Mouse (Mus musculus) kidney, embryonic 16.5 days (tissue): Measurements from ENCODE around the gene Cflar. TPM values are rescaled to one million over a fixed set of nuclear protein-coding genes. Genes with fewer than 3 reads are reported as not detected.

Experiments used
- ATAC-seq: fragments of 200-750 bp; cut with Nextera tagmentation; 2 replicates; pipeline ENCODE4 v1.8.0; 2017; ENCODE audit warnings: moderate TSS enrichment; ENCODE audit not compliant: low FRiP score, low TSS enrichment
- H3K27ac ChIP-seq: fragments of 300-500 bp; sonication (generic); 2 replicates; pipeline ENCODE4 v1.5.1; 2014; ENCODE audit warnings: low read length
- H3K27me3 ChIP-seq: fragments of 300-500 bp; sonication (generic); 2 replicates; pipeline ENCODE4 v1.6.1; 2014; ENCODE audit warnings: low read length, control low read depth, mixed read lengths; ENCODE audit not compliant: insufficient read depth
- H3K36me3 ChIP-seq: fragments of 300-500 bp; sonication (generic); 2 replicates; pipeline ENCODE4 v1.6.1; 2014; ENCODE audit warnings: low read length, control low read depth, mixed read lengths; ENCODE audit not compliant: insufficient read depth
- H3K4me1 ChIP-seq: fragments of 300-500 bp; sonication (generic); 2 replicates; pipeline ENCODE4 v1.6.1; 2014; ENCODE audit warnings: low read length, control low read depth, mixed read lengths; ENCODE audit not compliant: insufficient read depth
- H3K4me2 ChIP-seq: fragments of 300-500 bp; sonication (generic); replicated peaks from 2 replicates; pipeline ENCODE4 v1.6.1; 2014; ENCODE audit warnings: low read depth, low read length
- H3K4me3 ChIP-seq: fragments of 300-500 bp; sonication (generic); 2 replicates; pipeline ENCODE4 v1.5.1; 2014; ENCODE audit warnings: mild to moderate bottlenecking, low read length
- H3K9ac ChIP-seq: fragments of 300-500 bp; sonication (generic); replicated peaks from 2 replicates; pipeline ENCODE4 v1.6.1; 2014; ENCODE audit warnings: low read length
- H3K9me3 ChIP-seq: fragments of 300-500 bp; sonication (generic); 2 replicates; pipeline ENCODE4 v1.6.1; 2016; ENCODE audit warnings: low read length, control low read depth
- WGBS: fragments of 180-500 bp; shearing (Covaris S2); extraction: QIAGEN DNeasy Blood & Tissue Kit; methylation state at CpG from one replicate; pipeline ENCODE4 v1.1.7; 2014; 5-methylcytosine and 5-hydroxymethylcytosine counted together
- polyA plus RNA-seq: library from polyadenylated mRNA; unstranded; fragments of >200 nt; fragmentation: Nextera tagmentation; extraction: Ambion mirVana; gene quantifications from 2 replicates; pipeline ENCODE4 v1.2.1, GENCODE M21; 2015

Cflar gene
- polyA plus RNA-seq, 1 experiment from 2014 or later: 41.3 TPM

- 58% methylated on average over 9 of the region's 9 CpGs for WGBS
- H3K4me1 ChIP-seq: no peaks in the 10 kb centered on the region
- no peaks in the 10 kb centered on the region for H3K27me3 ChIP-seq
- no peak for ATAC-seq
- no peak overlapping the region for H3K27ac ChIP-seq
- H3K9ac ChIP-seq: no peak overlapping the region
- H3K9me3 ChIP-seq: no peaks in the 10 kb centered on the region
- no peak overlapping the region for H3K4me2 ChIP-seq
- H3K4me3 ChIP-seq: no peak overlapping the region
- no peaks in the 10 kb centered on the region for H3K36me3 ChIP-seq
Measured at GRCm38 (mm10) chr1:58769701-58770100, 58.4 kb downstream of the Cflar start.

DNA sequence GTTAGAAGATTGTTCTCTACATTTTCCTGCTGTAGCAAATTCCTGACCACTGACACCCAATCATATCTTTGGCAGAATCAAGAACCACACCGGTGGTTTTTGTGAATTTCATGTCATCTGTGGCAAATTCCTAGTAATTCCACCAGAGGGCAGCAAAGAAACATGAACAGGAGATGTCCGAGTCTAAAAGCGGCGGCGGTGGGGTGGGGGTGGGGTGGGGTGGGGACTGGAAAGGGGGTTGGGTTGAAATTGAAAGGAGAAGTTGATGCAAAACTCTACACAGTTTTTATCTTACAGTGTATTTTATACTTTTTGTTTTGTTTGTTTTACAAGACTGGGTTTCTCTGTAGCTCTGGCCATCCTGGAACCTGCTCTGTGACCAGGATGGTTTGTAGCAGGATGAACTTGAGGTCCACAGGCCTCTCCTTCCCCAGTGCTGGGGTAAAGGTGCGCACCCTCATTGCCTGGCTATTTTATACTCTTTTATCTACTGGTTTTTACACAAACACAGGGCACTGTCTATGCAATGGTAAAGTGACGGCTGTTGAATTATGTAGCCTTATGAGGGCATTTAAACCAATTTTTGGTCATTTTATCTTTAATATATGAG, 58.9 kb downstream of the Cflar start:
- H3K9ac ChIP-seq: no peak overlapping the region
- ATAC-seq: no peak
- no peaks in the 10 kb centered on the region for H3K36me3 ChIP-seq
- H3K4me2 ChIP-seq: no peak overlapping the region
- no peaks in the 10 kb centered on the region for H3K9me3 ChIP-seq
- H3K4me3 ChIP-seq: no peak overlapping the region
- H3K4me1 ChIP-seq: no peaks in the 10 kb centered on the region
- no peak overlapping the region for H3K27ac ChIP-seq
- no peaks in the 10 kb centered on the region for H3K27me3 ChIP-seq
- WGBS: 27% methylated on average over 7 of the region's 7 CpGs

DNA sequence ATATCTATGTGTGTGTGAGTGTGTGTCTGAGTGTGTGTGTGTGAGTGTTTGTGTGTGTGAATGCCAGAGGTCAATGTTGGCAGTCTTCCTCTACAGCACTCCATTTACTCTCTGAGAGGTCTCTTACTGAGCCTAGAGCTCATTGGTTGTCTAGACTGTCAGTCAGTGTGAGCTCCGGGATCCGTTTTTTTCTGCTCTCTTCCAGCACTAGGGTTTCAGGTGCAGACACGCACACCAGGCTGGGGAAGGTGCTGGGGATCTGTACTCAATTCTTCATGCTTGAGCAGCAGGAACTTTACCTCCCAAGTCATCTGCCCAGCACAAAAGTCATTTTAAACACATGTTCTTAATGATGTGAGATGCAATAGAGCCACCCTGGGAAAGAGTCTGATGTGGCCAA, 60.8 kb downstream of the Cflar start:
- Histone ChIP-seq H3K9ac (no peak overlapping the region), H3K36me3 (no peaks in the 10 kb centered on the region), H3K4me3 (no peak overlapping the region), H3K27ac (no peak overlapping the region), H3K27me3 (no peaks in the 10 kb centered on the region), H3K4me2 (no peak overlapping the region), H3K9me3 (no peaks in the 10 kb centered on the region; the same call in 1 of the 2 replicates), H3K4me1 (no peaks in the 10 kb centered on the region)
- no peak for ATAC-seq
- WGBS: 65% methylated on average over 3 of the region's 3 CpGs

DNA sequence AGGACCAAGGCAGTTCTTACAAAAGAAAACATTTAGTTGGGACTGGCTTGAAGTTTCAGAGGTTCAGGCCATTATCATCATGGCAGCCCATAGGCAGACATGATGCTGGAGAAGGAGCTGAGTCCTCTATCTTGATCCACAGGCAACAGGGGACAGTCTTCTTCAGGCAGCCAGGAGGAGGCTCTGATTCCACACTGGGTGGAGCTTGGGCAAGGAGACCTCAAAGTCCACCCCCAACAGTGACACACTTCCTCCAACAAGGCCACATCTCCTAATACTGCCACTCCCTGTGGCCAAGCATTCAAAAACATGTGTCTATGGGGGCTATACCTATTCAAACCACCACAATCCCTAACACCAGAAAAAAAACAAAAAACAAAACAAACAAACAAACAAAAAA, 62.0 kb downstream of the Cflar start:
- no peak for ATAC-seq
- Histone ChIP-seq H3K9me3 (no peaks in the 10 kb centered on the region; the same call in 1 of the 2 replicates), H3K4me3 (no peak overlapping the region), H3K27me3 (no peaks in the 10 kb centered on the region), H3K4me1 (no peaks in the 10 kb centered on the region), H3K27ac (no peak overlapping the region), H3K4me2 (no peak overlapping the region), H3K9ac (no peak overlapping the region), H3K36me3 (no peaks in the 10 kb centered on the region)

- H3K9me3 ChIP-seq: no peaks in the 10 kb centered on the region; the same call in 1 of the 2 replicates
- H3K9ac ChIP-seq: no peak overlapping the region
- H3K36me3 ChIP-seq: no peaks in the 10 kb centered on the region
- no peaks in the 10 kb centered on the region for H3K27me3 ChIP-seq
- H3K4me3 ChIP-seq: no peak overlapping the region
- no peak overlapping the region for H3K27ac ChIP-seq
- 61% methylated on average over 2 of the region's 2 CpGs for WGBS
- no peak for ATAC-seq
- H3K4me1 ChIP-seq: no peaks in the 10 kb centered on the region
- no peak overlapping the region for H3K4me2 ChIP-seq
Measured at GRCm38 (mm10) chr1:58773905-58774304, 62.6 kb downstream of the Cflar start.

DNA sequence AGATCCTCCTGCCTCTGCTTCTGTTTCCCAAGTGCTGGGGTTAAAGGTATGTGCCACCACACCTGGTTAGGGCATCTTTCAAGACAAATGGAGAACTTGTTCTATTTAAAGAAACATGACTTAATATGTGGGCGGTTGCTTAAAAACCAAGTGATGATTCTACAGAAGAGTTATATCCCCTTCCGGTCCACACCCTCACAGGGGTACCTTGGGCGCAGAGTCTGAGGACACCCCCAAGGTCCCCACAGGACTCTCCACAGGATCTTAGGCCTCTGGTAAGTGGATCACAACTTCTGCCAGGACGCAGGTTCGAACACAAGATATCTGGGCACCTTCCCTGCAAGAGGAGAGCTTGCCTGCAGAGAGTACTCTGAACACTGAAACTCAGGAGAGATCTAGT, 64.1 kb downstream of the Cflar start:
- Histone ChIP-seq H3K27me3 (no peaks in the 10 kb centered on the region), H3K4me3 (no peak overlapping the region), H3K27ac (no peak overlapping the region), H3K9me3 (no peaks in the 10 kb centered on the region; the same call in 1 of the 2 replicates), H3K4me1 (no peaks in the 10 kb centered on the region), H3K9ac (no peak overlapping the region), H3K4me2 (no peak overlapping the region), H3K36me3 (no peaks in the 10 kb centered on the region)
- 92% methylated on average over 5 of the region's 5 CpGs for WGBS
- no peak for ATAC-seq

DNA sequence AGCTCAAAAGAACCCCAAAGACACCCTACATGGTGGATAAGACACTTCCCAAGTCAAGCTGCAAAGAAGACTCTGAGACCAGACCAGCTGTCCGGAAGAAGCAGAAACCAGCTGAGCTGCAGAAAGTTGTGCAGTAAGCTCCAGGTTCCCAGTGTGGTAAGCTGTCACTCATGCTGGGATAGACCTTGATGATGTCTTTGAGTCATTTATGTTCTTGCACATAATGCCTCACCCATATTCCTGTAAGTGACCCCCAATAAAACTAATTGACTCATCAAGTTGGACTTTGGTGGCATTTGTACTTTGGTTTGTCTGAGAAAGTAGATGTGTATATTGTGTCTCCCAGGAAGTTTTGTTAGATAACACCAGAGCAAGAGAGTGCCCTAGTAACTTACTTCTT, 66.3 kb downstream of the Cflar start:
- no peaks in the 10 kb centered on the region for H3K36me3 ChIP-seq
- no peak overlapping the region for H3K27ac ChIP-seq
- no peak overlapping the region for H3K4me2 ChIP-seq
- ATAC-seq: no peak
- H3K9me3 ChIP-seq: no peaks in the 10 kb centered on the region; the same call in 1 of the 2 replicates
- 100% methylated on average over 1 of the region's 1 CpGs for WGBS
- no peak overlapping the region for H3K4me3 ChIP-seq
- H3K9ac ChIP-seq: no peak overlapping the region
- H3K27me3 ChIP-seq: no peaks in the 10 kb centered on the region
- no peaks in the 10 kb centered on the region for H3K4me1 ChIP-seq

- H3K36me3 ChIP-seq: no peaks in the 10 kb centered on the region
- no peak overlapping the region for H3K4me3 ChIP-seq
- WGBS: 9% methylated on average over 1 of the region's 1 CpGs
- H3K9ac ChIP-seq: no peak overlapping the region
- no peak overlapping the region for H3K4me2 ChIP-seq
- ATAC-seq: no peak
- no peaks in the 10 kb centered on the region for H3K4me1 ChIP-seq
- H3K27me3 ChIP-seq: no peaks in the 10 kb centered on the region
- no peaks in the 10 kb centered on the region; the same call in 1 of the 2 replicates for H3K9me3 ChIP-seq
- H3K27ac ChIP-seq: no peak overlapping the region
Measured at GRCm38 (mm10) chr1:58778226-58778625, 66.9 kb downstream of the Cflar start.

- Histone ChIP-seq H3K9ac (no peak overlapping the region), H3K9me3 (no peaks in the 10 kb centered on the region; the same call in 1 of the 2 replicates), H3K27ac (no peak overlapping the region), H3K36me3 (no peaks in the 10 kb centered on the region), H3K4me2 (no peak overlapping the region), H3K4me3 (no peak overlapping the region), H3K27me3 (no peaks in the 10 kb centered on the region), H3K4me1 (no peaks in the 10 kb centered on the region)
- WGBS: 94% methylated on average over 2 of the region's 2 CpGs
- no peak for ATAC-seq
Measured at GRCm38 (mm10) chr1:58786276-58786675, 75.0 kb downstream of the Cflar start.

DNA sequence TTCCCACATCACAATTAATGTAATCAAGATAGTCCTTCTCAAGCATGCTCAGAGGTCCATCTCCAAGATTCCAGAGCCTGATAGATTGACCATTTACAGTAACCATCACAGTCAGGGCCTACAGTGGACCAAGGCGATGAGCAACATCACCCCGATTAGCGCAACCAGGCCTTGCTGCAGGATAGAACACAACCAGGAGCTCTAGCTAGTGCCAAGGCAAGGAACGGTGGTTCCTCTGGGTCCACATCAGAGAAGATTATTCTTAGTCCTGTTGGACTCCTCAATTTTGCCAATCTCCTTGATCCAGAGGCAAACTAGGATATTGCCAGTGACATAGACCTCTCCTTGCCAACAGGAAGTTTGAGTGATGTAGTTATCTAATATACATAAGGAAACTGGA, 77.1 kb downstream of the Cflar start:
- Histone ChIP-seq H3K4me3 (no peak overlapping the region), H3K27me3 (no peaks in the 10 kb centered on the region), H3K4me2 (no peak overlapping the region), H3K27ac (no peak overlapping the region), H3K36me3 (no peaks in the 10 kb centered on the region), H3K9me3 (no peaks in the 10 kb centered on the region; the same call in 1 of the 2 replicates), H3K9ac (no peak overlapping the region), H3K4me1 (no peaks in the 10 kb centered on the region)
- ATAC-seq: no peak
- WGBS: 96% methylated on average over 4 of the region's 4 CpGs
